Mouse (Mus musculus) lung, adult 2 months (tissue): ENCODE results near the gene Lgals7.

Source experiments
- CTCF ChIP-seq: fragments of 200-500 bp; IDR thresholded peaks from 2 replicates; pipeline ENCODE4 v1.5.1; 2011; ENCODE audit warnings: mild to moderate bottlenecking, low read length, control low read depth; ENCODE audit not compliant: insufficient read depth
- POLR2A ChIP-seq: fragments of 200-500 bp; IDR thresholded peaks from 2 replicates; pipeline ENCODE4 v1.6.1; 2011; ENCODE audit warnings: low read depth, mild to moderate bottlenecking, control low read depth, low read length, borderline replicate concordance; ENCODE audit errors: extremely low read depth

GRCm38 (mm10) chr7:28913171-28913570 lies 49.5 kb downstream of the Lgals7 start:
- TF ChIP-seq CTCF (no peak), POLR2A (no peak)
